Mouse (Mus musculus) kidney, postnatal 25 days (tissue): ENCODE results near the gene Arl5c.
"Not testable (repeated sequence)": the region's sequence is repeated elsewhere in the genome, so short reads cannot be mapped to it uniquely, and the experiment has no call there.

Experiments used
- DNase-seq, 2 experiments: peaks; one replicate each; pipeline ENCODE4 v3.0.0; 2021; ENCODE audit warnings: mixed read lengths in 2 of 2

The Arl5c gene

DNA sequence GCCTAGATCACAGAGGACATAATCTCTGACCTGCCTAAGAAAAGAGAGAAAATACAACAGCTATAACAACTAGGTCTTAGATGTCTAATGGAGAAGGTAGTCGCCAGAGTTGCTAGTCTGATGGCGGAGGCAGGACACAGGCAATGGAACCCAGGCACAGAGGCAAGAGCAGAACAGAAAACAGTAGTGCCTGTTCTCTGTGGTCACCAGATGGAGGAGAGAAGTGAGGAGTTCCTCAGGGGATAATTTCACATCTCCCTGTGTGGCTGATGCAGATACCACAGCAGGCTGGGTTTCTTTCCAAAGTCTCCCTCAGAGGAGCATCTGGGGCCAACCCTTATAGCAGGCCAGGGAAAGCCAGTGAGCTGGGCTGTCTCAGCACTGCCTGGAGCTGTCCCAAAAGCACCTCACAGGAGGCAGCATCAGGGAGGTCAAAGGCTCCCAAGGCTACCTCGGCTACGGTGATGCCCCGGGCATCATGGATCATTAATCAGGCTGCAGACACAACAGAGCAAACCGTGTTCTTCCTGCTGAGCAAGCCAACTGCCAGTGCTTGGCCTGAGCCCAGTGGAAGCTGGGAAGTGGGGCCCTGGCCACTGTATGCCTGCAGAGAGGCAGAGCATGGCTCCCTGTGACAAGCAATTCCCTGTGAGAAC lies 38.9 kb downstream of the Arl5c start:
- peak; percentile 82 to 93 for DNase-seq

DNA sequence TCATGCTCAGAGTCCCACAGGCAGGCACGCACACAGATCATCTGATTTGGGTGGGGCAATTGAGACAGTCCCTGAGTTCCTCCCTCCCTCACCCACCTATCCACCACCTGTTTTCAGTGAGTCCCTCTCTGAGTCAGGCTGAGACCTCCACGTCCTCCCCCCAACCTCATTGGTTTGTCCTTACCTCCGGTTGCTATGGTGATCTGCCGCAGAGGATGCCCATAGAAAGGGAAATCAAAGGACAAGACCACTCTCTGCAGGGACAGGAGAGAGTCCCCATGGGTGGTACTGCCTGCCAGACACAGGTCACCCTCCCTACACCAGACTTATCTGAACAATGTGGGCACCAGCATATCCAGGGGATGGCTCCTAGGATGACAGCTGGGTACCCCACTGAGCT lies 40.1 kb downstream of the Arl5c start:
- DNase-seq = no peak

DNA sequence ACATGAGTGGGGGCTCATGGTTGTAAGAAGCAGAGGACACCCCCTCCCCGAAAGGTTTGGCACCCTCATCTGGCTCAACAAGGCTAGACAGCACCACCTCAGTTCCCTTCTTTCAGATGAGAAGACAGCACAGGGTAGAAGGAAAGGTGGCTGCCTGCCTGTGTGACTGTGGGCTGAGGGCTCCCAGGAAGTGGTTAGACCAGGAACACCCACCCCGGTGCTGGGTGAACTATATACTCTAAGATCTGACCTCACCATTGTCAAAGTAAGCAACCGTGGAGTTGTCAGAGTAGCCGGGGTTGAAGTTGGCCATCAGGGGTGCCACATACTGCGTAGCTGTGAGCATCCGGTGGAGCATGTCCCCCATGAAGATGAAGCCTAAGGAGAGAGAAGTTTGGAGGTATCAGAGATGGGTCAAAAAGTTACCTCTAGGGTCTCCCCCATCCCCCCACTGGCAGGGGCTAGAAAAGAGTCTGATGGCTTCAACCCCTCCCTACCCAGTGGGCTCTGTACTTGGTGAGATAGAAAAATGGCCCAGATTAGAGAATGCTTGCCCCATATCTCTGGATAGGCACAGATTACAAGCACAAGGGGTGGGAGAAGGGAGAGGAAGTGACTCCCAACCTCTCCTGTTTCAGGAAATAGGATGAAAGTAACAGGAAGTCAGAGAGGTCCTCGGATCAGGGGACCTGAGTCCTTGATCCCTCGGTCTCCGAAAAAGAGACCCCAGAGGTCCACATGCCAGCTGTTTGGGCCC lies 40.7 kb downstream of the Arl5c start:
- DNase-seq = no peak

DNA sequence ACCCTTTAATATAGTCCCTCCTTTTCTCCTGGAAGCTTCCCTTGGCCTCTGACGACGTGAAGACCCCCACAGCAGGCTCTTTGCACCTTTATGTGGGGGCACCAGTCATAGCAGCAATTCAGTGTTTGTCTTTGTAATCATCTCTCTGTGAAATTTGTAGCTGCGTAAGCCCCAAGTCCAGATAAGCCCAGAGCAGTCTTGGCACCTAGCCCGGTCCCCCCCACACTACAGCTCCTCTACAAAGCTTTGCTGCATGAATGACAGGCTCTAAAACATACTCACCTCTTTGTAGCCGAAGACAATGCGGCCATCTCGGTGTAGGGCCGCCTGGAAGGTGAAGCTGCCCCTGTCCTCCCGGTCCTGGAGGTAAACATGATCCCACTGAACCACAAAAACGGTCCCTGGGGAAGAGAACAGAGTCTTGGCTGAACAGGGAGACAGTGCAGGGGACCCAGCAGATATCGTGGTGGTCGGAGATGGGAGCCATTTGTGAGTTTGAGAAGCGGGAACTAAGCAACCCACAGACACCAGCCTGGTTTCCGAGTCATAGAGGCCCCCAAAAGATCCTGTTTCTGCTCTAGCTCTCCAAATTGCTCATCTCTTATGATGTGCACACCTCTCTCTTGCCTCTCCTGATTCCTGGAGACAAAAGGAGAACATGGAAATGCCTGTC lies 41.4 kb downstream of the Arl5c start:
- DNase-seq = no peak

DNA sequence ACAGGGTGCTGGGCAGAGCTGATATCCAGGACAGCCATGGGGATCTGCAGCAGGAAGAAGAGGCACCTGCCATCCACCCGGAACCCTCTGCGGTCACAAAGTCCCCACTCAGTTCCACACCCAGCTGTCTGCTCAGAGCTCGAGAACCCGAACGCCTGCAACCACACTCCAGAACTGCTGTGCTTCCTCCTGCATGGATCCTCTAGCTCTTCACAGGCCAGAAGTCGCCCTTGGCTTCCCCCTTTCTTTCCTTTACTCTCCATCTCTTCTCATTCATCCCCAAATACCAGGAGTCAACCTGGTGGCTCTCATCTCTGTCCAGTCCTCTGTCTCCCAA lies 42.1 kb downstream of the Arl5c start:
- DNase-seq = no peak

DNA sequence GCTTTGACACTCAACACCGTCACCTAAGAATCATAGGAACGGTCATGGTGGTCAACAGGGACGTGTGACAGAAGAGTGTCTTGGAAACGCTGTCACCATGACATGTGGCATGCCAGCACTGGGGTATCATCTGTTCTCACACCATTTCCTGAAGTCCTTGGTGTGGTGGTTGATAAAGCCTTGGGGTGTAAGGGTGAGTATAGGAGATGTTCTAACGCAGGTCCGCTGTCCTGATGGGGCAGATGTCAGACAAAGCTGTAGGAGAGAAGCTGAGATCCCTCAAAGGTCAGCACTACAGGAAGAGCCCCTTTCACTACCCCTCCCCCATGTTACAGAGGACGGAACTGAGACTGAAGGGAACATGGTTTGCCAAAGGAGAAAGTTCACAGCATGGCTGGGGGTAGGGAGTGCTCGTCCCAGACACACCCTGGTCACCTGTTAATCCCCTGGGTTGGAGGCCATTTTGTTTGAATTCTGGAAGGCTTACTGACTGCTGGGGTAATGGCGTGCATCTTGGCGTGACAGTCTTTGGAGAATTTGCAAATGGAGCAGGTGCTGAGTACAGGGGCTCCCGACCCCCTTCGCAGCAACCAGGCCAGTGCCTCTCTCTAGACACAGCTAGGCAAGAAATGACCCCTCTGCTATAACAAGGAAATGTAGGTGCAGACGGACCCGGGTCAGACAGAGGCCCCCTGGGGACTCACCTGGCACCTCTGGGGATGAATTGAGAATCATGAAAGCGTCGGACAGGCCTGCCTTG lies 42.6 kb downstream of the Arl5c start:
- DNase-seq = no peak

DNA sequence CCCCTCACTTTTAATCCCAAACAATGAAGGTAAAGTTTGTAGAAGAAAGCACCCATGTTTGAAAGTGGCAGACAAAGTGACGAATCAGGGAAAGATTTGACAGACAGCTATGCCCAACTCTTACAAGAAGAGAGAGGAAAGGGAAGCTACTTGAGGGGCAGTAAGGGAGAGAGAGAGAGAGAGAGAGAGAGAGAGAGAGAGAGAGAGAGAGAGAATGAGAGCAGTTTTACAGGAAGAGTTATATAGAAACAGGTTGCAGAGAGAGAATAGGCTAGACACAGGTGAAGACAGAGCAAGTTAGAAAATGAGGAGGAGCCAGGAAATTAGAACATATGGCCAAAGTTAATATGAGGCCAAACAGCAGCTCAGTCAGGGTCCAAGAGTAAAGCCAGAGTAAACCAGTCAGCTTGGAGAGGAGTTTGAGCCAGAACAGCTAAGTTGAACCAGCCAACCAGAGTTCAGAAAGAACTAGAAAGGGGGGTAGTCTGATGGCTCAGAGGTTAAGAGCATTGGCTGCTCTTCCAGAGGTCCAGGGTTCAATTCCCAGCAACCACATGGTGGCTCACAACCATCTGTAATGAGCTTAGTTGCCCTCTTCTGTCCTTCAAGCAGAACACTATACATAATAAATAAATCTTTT lies 43.5 kb downstream of the Arl5c start:
- no peak for DNase-seq

DNA sequence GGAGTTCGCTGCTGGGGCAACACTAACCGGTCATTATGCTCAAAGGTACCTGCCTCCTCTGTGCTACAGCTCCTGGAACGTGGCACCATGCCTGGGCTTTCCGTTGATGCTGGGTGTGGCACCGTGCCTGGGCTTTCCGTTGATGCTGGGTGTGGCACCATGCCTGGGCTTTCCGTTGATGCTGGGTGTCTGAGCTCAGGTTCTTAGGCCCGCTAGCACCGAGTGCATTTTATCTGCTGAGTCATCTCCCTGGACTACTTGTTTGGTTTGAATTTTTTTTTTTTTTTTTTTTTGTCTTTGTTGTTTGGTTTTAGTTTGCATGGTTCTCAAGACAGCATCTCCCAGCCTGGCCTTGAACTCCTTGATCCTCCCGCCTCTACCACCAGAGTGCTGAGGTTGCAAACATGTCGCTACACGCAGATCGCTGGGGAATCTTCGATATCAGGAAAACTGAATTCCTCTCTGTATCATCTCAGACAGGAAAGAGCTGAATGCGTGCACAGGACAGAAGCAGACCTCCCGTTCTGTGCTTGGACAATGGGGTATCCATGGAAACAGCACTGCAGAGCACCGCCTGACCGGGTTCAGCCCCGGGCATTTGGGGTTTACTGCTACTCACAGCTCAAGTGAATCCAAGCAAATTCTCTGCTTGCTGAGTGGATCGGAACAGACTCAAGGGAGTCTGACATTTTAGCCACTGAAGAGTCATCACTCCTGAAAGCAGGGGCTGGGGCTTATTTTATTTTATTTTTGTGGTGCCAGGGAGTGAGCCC lies 46.1 kb downstream of the Arl5c start:
- DNase-seq = no peak

DNA sequence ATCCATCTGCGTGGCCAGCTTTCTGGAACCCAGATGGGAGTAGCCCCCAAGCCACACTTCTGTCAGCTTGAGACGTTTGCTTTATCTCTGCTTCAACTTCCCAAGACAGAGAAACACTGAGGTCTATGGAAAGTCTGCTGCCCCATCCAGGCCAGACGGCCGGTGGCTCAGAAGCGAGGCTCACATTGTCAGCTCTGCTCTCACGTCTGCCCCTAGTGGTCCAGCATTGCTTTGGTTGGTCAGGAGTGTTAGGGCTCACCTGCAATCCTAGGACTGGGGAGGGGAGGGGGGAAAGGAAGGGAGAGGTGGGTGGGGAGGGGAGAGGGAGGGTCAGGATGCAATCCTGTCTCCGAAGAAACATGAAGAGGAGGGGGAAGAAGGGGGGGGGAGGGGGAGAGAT lies 48.6 kb downstream of the Arl5c start:
- DNase-seq = peak; percentile 67 to 77

DNA sequence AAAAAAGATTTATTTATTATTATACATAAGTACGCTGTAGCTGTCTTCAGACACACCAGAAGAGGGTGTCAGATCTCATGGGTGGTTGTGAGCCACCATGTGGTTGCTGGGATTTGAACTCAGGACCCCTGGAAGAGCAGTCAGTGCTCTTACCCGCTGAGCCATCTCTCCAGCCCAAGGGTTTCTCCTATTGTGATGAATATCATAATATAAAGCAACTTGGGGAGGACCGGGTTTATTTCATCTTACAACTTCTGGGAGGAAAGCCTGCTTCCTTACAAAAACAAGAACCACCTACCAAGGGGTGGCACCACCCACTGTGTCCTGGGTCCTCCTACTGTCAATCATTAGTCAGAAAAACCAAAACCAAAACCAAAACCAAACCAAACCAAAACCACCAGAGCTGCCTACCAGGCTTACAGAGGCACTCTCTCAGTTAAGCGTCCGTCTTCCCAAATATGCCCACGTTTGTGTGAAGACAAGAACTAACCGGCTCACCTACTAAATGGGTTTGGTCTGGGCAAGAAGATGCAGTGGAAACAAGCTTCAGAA lies 50.2 kb downstream of the Arl5c start:
- not testable (repeated sequence) for DNase-seq

DNA sequence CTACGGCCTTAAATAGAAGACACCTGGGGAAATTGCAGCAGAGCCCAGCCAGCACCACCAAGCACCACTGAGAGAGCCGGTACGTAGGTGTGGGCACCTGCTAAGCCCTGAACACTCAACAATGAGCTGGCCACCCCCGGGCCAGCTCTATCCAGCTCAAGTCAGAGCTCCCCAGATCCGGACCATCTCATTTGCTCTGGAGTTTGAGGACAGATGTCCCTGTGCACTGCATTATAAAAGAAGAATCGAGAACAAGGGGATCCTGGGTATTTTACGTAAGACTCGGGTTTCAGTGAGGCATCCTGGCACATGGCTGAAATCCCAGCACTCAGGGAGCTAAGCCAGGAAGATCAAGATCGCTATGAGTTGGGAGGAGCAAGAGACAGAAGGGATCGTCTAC lies 51.0 kb downstream of the Arl5c start:
- DNase-seq = no peak

DNA sequence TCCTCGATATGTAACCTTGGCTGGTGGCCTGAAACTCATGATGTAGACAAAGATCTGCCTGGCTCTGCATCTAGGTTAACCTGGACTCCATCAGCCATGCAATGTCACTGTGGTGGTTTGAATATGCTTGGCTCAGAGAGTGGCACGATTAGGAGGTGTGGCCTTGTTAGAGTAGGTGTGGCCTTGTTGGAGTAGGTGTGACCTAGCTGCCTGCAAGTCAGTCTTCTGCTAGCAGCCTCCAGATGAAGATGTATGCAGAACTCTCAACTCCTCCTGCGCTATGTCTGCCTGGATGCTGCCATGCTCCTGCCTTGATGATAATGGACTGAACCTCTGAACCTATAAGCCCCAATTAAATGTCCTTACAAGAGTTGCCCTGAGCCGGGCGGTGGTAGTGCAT lies 52.7 kb downstream of the Arl5c start:
- DNase-seq = no peak

DNA sequence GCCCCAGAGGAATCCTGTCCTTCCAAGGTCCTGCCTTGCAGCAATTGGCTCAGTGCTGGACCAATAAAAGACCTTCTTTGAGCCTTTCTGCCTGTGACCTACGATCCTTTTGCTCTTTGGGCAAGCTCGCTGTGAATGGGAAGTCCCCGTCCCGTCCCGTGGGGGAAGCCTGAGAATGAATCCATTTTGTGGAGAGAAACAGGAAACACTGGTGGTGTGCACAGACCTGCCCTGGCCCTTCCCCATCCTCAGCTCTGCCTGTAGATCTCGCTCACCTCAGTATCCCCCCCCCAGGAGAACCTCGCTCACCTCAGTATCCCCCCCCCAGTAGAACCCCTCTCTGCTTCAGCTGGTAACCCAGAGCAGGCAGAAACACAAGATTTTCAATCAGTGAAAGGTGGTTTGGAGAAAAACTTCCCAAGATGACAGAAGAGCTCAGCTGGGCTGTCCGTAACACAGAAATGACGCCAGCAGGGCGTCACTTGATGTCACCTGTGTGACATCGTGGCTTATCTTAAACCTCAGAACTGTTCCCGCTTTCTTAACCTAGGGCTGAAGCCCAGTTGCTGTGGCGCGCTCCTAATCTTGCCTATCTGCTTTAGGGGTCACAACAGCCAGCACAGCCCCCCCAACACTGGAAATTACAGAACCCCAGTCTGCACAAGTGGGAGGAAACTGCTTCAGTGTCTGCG lies 53.4 kb downstream of the Arl5c start:
- DNase-seq = no peak
